9 mouse cellular contexts compared by ENCODE assay signal in the genomic region with DNA sequence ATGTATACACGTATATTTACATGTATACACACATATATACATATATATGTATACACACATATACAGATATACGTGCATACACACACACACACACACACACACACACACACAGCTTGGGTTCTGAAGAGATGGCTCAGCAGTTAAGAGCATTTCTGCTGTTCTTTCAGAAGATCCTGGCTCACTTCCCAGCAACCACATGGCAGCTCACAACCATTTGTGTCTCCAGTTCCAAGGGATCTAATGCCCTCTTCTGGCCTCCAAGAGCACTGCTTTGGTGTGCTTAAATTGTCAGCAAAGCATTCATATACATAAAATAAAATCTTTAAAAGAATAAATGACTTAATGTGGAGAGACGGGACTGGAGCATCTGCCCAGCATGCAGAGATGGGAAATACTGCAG. TPM values are rescaled to one million over a fixed set of nuclear protein-coding genes. Genes with fewer than 3 reads are reported as not detected.
A peak's percentile ranks its signal among the peaks of the same experiment; 100 is the strongest.
DNase-seq lines count a peak whose midpoint lies in the region; TF ChIP-seq lines count a peak whose summit lies in the region.
"Had no signal": no experiment of that assay in that cellular context is flagged by ENCODE, and none has a peak within 500 bp of the region (broad histone marks: within the 10 kb centered on the region; RNA-seq: fewer than 3 reads in every experiment).

No protein-coding gene starts in this region.

- H3K27ac ChIP-seq in layer of hippocampus, adult 2 months, result peak overlapping the region; percentile 52; the same call in 1 of the 2 replicates
- H3K27ac ChIP-seq: neural tube, embryonic 12.5 days had no signal

- peak; percentile 50 to 82 for DNase-seq in adrenal gland, adult (ENCODE audit: inconsistent age in 2 of 2, low spot score in 1 of 2)
- DNase-seq in adrenal gland, postnatal 4 days (ENCODE audit: low spot score in 2 of 2), result no peak
- peak; percentile 13 for DNase-seq in urinary bladder, postnatal 25 days (ENCODE audit: low spot score)
- DNase-seq in urinary bladder, postnatal 10 days (ENCODE audit: low spot score), result no peak
- DNase-seq in gastrocnemius, postnatal 14 days, result peak; percentile 74
- DNase-seq in layer of hippocampus, adult 2 months (ENCODE audit: low spot score in 2 of 2), result peak; percentile 66 to 81
- peak; percentile 10 for DNase-seq in mesoderm, embryonic 11.5 days (ENCODE audit: low read depth, low spot score)
- DNase-seq in natural killer cell, adult 2 months (ENCODE audit: low spot score in 2 of 2), result no peak

- no peak overlapping the region for H3K4me3 ChIP-seq in layer of hippocampus, adult 2 months
- H3K4me3 ChIP-seq: neural tube, embryonic 12.5 days had no signal

- intact Hi-C loops in gastrocnemius, postnatal 14 days (cut with DNase I; ENCODE audit: low total_unique reads), result loop anchor here (10.0 kb wide), 1 partner anchor 188 kb away; no protein-coding TSS in a partner anchor

- TF ChIP-seq CTCF in layer of hippocampus, adult 2 months (conservative IDR thresholded peaks at IDR 0.05), result peak; percentile 80

RNA-seq across cellular contexts. Expression of a gene that starts 0.8 kb away (rescaled TPM):
- total RNA-seq in adrenal gland, postnatal 4 days (2021), result not detected
- total RNA-seq in gastrocnemius, postnatal 14 days (2021), result under 1 TPM; 0.24 to 0.27 TPM
- 1 to 10 TPM; 3.0 to 3.3 TPM for total RNA-seq in layer of hippocampus, adult 2 months (2021)

Comparison
In these comparisons a context has a peak if more than half of its experiments do, and no peak if none do; other contexts are left out.
1. DNase-seq: peak in adrenal gland, adult (2 of 2), urinary bladder, postnatal 25 days (single experiment), gastrocnemius, postnatal 14 days (single experiment), layer of hippocampus, adult 2 months (2 of 2) and mesoderm, embryonic 11.5 days (single experiment); none in adrenal gland, postnatal 4 days (0 of 2), urinary bladder, postnatal 10 days (single experiment) and natural killer cell, adult 2 months (0 of 2).